10 mouse cellular contexts compared by ENCODE assay signal in the genomic region with DNA sequence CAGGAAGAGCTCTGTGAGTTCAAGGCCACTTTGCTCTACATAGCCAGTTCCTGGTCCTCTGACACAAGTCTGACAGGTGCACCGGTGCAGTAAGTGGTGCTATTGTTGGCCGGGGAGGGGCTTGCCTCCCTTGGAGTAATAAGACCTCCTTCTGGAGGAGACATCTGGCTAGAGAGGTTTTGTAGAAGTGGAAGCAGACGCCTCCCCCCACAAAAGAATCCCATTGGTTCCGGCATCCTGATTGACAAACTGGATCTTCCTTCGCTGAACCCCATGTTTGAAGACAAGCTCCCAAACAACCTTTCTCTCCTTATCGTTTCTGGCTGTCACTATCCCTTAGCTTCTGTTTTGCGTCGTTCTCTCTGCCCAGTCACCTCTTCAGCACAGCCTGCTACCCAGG. TPM values are rescaled to one million over a fixed set of nuclear protein-coding genes. Genes with fewer than 3 reads are reported as not detected.
DNase-seq lines count a peak whose midpoint lies in the region; ATAC-seq lines count a peak whose summit lies in the region.
"Had no signal": no experiment of that assay in that cellular context is flagged by ENCODE, and none has a peak within 500 bp of the region (broad histone marks: within the 10 kb centered on the region; RNA-seq: fewer than 3 reads in every experiment).

No protein-coding gene starts in this region.

- no peak for DNase-seq in heart, postnatal 36 days
- DNase-seq in neural tube, embryonic 11.5 days (ENCODE audit: low spot score), result no peak
- no peak for DNase-seq in neural tube, embryonic 10.5 days (ENCODE audit: extremely low spot score, low spot score)
- peak; percentile 63 for DNase-seq in embryonic facial prominence, embryonic 14.5 days (ENCODE audit: low spot score)
- no peak for DNase-seq in testis, postnatal 14 days (ENCODE audit: low spot score)
- DNase-seq in thymus, postnatal 25 days, result no peak

- H3K4me2 ChIP-seq in heart, embryonic 12.5 days, result peak overlapping the region; percentile 79
- H3K4me2 ChIP-seq in neural tube, embryonic 11.5 days (ENCODE audit: low read depth), result no peak overlapping the region
- H3K4me2 ChIP-seq in embryonic facial prominence, embryonic 14.5 days (ENCODE audit: low read depth, low read length), result peak overlapping the region; percentile 86; the same call in 1 of the 2 replicates
- no peak overlapping the region for H3K4me2 ChIP-seq in stomach, embryonic 14.5 days (replicated peaks; ENCODE audit: low read depth, low read length)

- H3K4me1 ChIP-seq in heart, embryonic 12.5 days (replicated peaks), result peaks cover 52% of the 10 kb centered on the region
- peaks cover 20% of the 10 kb centered on the region for H3K4me1 ChIP-seq in neural tube, embryonic 11.5 days (ENCODE audit: control insufficient read depth, insufficient read depth, low read length)
- H3K4me1 ChIP-seq in embryonic facial prominence, embryonic 14.5 days (ENCODE audit: control insufficient read depth, insufficient read depth, low read length), result peaks cover 33% of the 10 kb centered on the region
- peaks cover 42% of the 10 kb centered on the region for H3K4me1 ChIP-seq in stomach, embryonic 14.5 days (ENCODE audit: control insufficient read depth, insufficient read depth, low read length)

- WGBS in heart, embryonic 12.5 days, result 12% methylated on average over 8 of the region's 8 CpGs
- WGBS in neural tube, embryonic 11.5 days, result 15% methylated on average over 8 of the region's 8 CpGs
- WGBS in embryonic facial prominence, embryonic 14.5 days, result 9% methylated on average over 8 of the region's 8 CpGs
- WGBS in stomach, embryonic 14.5 days, result 20% methylated on average over 8 of the region's 8 CpGs

- intact Hi-C loops in heart, postnatal 36 days (cut with DNase I), result no loop called here

- no peak overlapping the region for H3K9ac ChIP-seq in heart, embryonic 12.5 days
- no peak overlapping the region for H3K9ac ChIP-seq in neural tube, embryonic 11.5 days (ENCODE audit: low read length)
- H3K9ac ChIP-seq in embryonic facial prominence, embryonic 14.5 days (ENCODE audit: low read depth, low read length), result no peak overlapping the region
- H3K9ac ChIP-seq in stomach, embryonic 14.5 days (replicated peaks; ENCODE audit: low read depth, low read length), result no peak overlapping the region

- peaks cover 5% of the 10 kb centered on the region; the same call in 1 of the 2 replicates for H3K36me3 ChIP-seq in heart, embryonic 12.5 days
- 0 out of 2 replicates have a peak, but pooled peaks cover 2% of the 10 kb centered on the region for H3K36me3 ChIP-seq in neural tube, embryonic 11.5 days (ENCODE audit: control insufficient read depth, insufficient read depth, low read length)
- peaks cover 6% of the 10 kb centered on the region; the same call in 1 of the 2 replicates for H3K36me3 ChIP-seq in embryonic facial prominence, embryonic 14.5 days (ENCODE audit: control insufficient read depth, insufficient read depth, low read length)
- H3K36me3 ChIP-seq in stomach, embryonic 14.5 days (ENCODE audit: control insufficient read depth, insufficient read depth, low read length), result no peaks in the 10 kb centered on the region

- no peaks in the 10 kb centered on the region for H3K9me3 ChIP-seq in heart, embryonic 12.5 days (replicated peaks)
- no peaks in the 10 kb centered on the region for H3K9me3 ChIP-seq in neural tube, embryonic 11.5 days (ENCODE audit: control insufficient read depth, low read length)
- H3K9me3 ChIP-seq in embryonic facial prominence, embryonic 14.5 days (ENCODE audit: control insufficient read depth, low read length), result no peaks in the 10 kb centered on the region
- H3K9me3 ChIP-seq in stomach, embryonic 14.5 days (ENCODE audit: control insufficient read depth, low read depth, low read length), result no peaks in the 10 kb centered on the region

- no peak overlapping the region for H3K27ac ChIP-seq in heart, embryonic 12.5 days (ENCODE audit: poor library complexity, severe bottlenecking)
- H3K27ac ChIP-seq in neural tube, embryonic 11.5 days (ENCODE audit: low read depth, low read length), result no peak overlapping the region
- H3K27ac ChIP-seq in embryonic facial prominence, embryonic 14.5 days (replicated peaks; ENCODE audit: low read depth, low read length), result no peak overlapping the region
- H3K27ac ChIP-seq in stomach, embryonic 14.5 days (ENCODE audit: low read length), result peak overlapping the region; percentile 17; the same call in 1 of the 2 replicates

- ATAC-seq in heart, embryonic 12.5 days (ENCODE audit: insufficient number of reproducible peaks, low FRiP score), result no peak
- ATAC-seq in neural tube, embryonic 11.5 days (ENCODE audit: insufficient read depth, low FRiP score, low TSS enrichment), result no peak
- no peak for ATAC-seq in embryonic facial prominence, embryonic 14.5 days (ENCODE audit: low read depth)
- no peak for ATAC-seq in stomach, embryonic 14.5 days (ENCODE audit: insufficient number of reproducible peaks, insufficient read depth, low FRiP score, low read depth)

- no peak overlapping the region for H3K4me3 ChIP-seq in heart, embryonic 12.5 days
- 0 out of 2 replicates have a peak overlapping the region, but pooled peaks have one; percentile 4 for H3K4me3 ChIP-seq in neural tube, embryonic 11.5 days (ENCODE audit: low read depth, low read length)
- peak overlapping the region; percentile 0; the same call in 1 of the 2 replicates for H3K4me3 ChIP-seq in embryonic facial prominence, embryonic 14.5 days (ENCODE audit: low read depth, low read length)
- H3K4me3 ChIP-seq in stomach, embryonic 14.5 days (ENCODE audit: low read depth, low read length), result no peak overlapping the region

- H3K27me3 ChIP-seq in heart, embryonic 12.5 days (replicated peaks), result no peaks in the 10 kb centered on the region; the same call in 1 of the 2 replicates
- H3K27me3 ChIP-seq in neural tube, embryonic 11.5 days (ENCODE audit: control insufficient read depth, insufficient read depth, low read length), result peaks cover 9% of the 10 kb centered on the region; the same call in 1 of the 2 replicates
- no peaks in the 10 kb centered on the region for H3K27me3 ChIP-seq in embryonic facial prominence, embryonic 14.5 days (replicated peaks; ENCODE audit: control insufficient read depth, insufficient read depth, low read length)
- no peaks in the 10 kb centered on the region for H3K27me3 ChIP-seq in stomach, embryonic 14.5 days (ENCODE audit: control insufficient read depth, insufficient read depth, low read length)

RNA-seq across cellular contexts. Expression of a gene that starts 0.8 kb away (rescaled TPM):
- polyA plus RNA-seq in heart, embryonic 12.5 days (2016; fragmentation: Nextera tagmentation; extraction: Ambion mirVana), result 4.5 and 5.6 TPM in 2 replicates
- 1 to 10 TPM; 4.3 to 5.2 TPM for total RNA-seq in heart, postnatal 36 days (2021)
- polyA plus RNA-seq in neural tube, embryonic 11.5 days (2014; fragmentation: Nextera tagmentation; extraction: Ambion mirVana), result 11.6 and 12.0 TPM in 2 replicates
- 6.8 and 10.7 TPM in 2 replicates for polyA plus RNA-seq in embryonic facial prominence, embryonic 14.5 days (2014; fragmentation: Nextera tagmentation; extraction: Ambion mirVana)
- 7.1 and 8.0 TPM in 2 replicates for polyA plus RNA-seq in stomach, embryonic 14.5 days (2014; fragmentation: Nextera tagmentation; extraction: Ambion mirVana)
- total RNA-seq: CH12.LX had no signal

RNA-seq across cellular contexts. Expression of a gene that starts 18.2 kb away (rescaled TPM):
- 189 and 191 TPM in 2 replicates for polyA plus RNA-seq in heart, embryonic 12.5 days (2016; fragmentation: Nextera tagmentation; extraction: Ambion mirVana)
- 100 to 1,000 TPM; 113 to 122 TPM for total RNA-seq in heart, postnatal 36 days (2021)
- 54.2 and 54.8 TPM in 2 replicates for polyA plus RNA-seq in neural tube, embryonic 11.5 days (2014; fragmentation: Nextera tagmentation; extraction: Ambion mirVana)
- 121 and 129 TPM in 2 replicates for polyA plus RNA-seq in embryonic facial prominence, embryonic 14.5 days (2014; fragmentation: Nextera tagmentation; extraction: Ambion mirVana)
- 112 and 122 TPM in 2 replicates for polyA plus RNA-seq in stomach, embryonic 14.5 days (2014; fragmentation: Nextera tagmentation; extraction: Ambion mirVana)

RNA-seq across cellular contexts. Expression of a gene that starts 21.6 kb away (rescaled TPM):
- polyA plus RNA-seq in heart, embryonic 12.5 days (2016; fragmentation: Nextera tagmentation; extraction: Ambion mirVana), result 16.5 and 22.5 TPM in 2 replicates
- 1 to 10 TPM; 3.1 to 3.8 TPM for total RNA-seq in heart, postnatal 36 days (2021)
- polyA plus RNA-seq in neural tube, embryonic 11.5 days (2014; fragmentation: Nextera tagmentation; extraction: Ambion mirVana), result 5.3 and 6.1 TPM in 2 replicates
- polyA plus RNA-seq in embryonic facial prominence, embryonic 14.5 days (2014; fragmentation: Nextera tagmentation; extraction: Ambion mirVana), result 6.0 and 6.6 TPM in 2 replicates
- 6.4 and 7.5 TPM in 2 replicates for polyA plus RNA-seq in stomach, embryonic 14.5 days (2014; fragmentation: Nextera tagmentation; extraction: Ambion mirVana)

RNA-seq across cellular contexts. Expression of a gene that starts 40.6 kb away (rescaled TPM):
- polyA plus RNA-seq in heart, embryonic 12.5 days (2016; fragmentation: Nextera tagmentation; extraction: Ambion mirVana), result 253 and 260 TPM in 2 replicates
- 100 to 1,000 TPM; 174 to 183 TPM for total RNA-seq in heart, postnatal 36 days (2021)
- 174 and 184 TPM in 2 replicates for polyA plus RNA-seq in neural tube, embryonic 11.5 days (2014; fragmentation: Nextera tagmentation; extraction: Ambion mirVana)
- polyA plus RNA-seq in embryonic facial prominence, embryonic 14.5 days (2014; fragmentation: Nextera tagmentation; extraction: Ambion mirVana), result 190 and 194 TPM in 2 replicates
- 215 and 216 TPM in 2 replicates for polyA plus RNA-seq in stomach, embryonic 14.5 days (2014; fragmentation: Nextera tagmentation; extraction: Ambion mirVana)

RNA-seq across cellular contexts. Expression of a gene that starts 55.1 kb away (rescaled TPM):
- polyA plus RNA-seq in heart, embryonic 12.5 days (2016; fragmentation: Nextera tagmentation; extraction: Ambion mirVana), result 1.7 and 1.8 TPM in 2 replicates
- under 1 TPM in 1 of 2 experiments, not detected in 1; 0.19 TPM for total RNA-seq in heart, postnatal 36 days (2021)
- 46.7 and 51.5 TPM in 2 replicates for polyA plus RNA-seq in neural tube, embryonic 11.5 days (2014; fragmentation: Nextera tagmentation; extraction: Ambion mirVana)
- 7.1 and 7.8 TPM in 2 replicates for polyA plus RNA-seq in embryonic facial prominence, embryonic 14.5 days (2014; fragmentation: Nextera tagmentation; extraction: Ambion mirVana)
- polyA plus RNA-seq in stomach, embryonic 14.5 days (2014; fragmentation: Nextera tagmentation; extraction: Ambion mirVana), result 7.9 and 9.7 TPM in 2 replicates
- total RNA-seq: heart, postnatal 25 days had no signal

Comparison
In these comparisons a context has a peak if more than half of its experiments do, and no peak if none do; other contexts are left out.
1. H3K4me2 ChIP-seq: peak in heart, embryonic 12.5 days (single experiment) and embryonic facial prominence, embryonic 14.5 days (single experiment); none in neural tube, embryonic 11.5 days (single experiment) and stomach, embryonic 14.5 days (single experiment).
2. H3K4me3 ChIP-seq: peak in neural tube, embryonic 11.5 days (single experiment) and embryonic facial prominence, embryonic 14.5 days (single experiment); none in heart, embryonic 12.5 days (single experiment) and stomach, embryonic 14.5 days (single experiment).